Mouse (Mus musculus): ENCODE results near the gene Wnt4. TPM values are rescaled to one million over a fixed set of nuclear protein-coding genes. Genes with fewer than 3 reads are reported as not detected.

Gene Wnt4
- polyA plus RNA-seq, 1 experiment from 2014 or later, result 6.9 TPM

DNA sequence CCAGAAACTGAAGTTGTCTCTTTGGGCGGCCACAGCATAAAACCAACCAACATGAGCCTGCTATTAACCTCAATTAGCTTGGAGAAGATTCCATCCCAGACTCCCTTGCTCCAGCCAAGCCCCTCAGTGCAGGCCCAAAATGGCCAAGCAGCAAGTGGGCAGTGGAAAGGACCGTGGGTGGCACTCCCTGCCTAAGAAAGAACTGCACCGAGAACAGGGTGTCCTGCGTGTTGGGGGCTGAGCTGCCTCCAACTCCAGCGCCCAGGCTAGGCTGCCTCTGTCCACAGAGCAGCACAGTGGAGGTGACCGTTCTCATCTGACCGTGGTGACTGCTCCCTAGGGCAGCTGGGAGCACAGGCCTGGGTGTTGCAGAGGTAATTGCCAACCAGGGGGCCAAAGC is 16.7 kb downstream of the Wnt4 start:
- H3K27ac ChIP-seq, result no peak overlapping the region

DNA sequence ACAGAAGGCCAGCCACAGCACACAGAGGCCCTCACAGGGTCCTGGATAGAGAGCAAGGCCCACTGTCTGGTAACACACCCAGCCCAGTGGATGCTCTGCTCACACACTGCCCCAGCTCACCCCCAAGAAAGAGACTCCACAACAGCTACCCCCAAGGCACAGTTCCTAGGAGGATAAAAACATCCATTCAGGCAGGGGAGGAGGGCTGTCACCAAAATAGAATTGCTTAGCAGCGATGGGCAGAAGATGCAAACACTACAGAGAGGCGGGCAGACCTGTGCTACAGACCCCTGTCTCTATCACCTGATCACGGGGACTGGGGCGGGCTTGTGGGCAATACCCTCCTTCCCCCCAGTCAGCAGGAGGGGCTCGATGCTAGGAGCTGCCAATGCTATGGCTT is 17.2 kb downstream of the Wnt4 start:
- Histone ChIP-seq H3K27me3 (no peaks in the 10 kb centered on the region; the same call in 1 of the 2 replicates), H3K9ac (replicated peaks) (no peak overlapping the region), H3K9me3 (no peaks in the 10 kb centered on the region), H3K36me3 (peaks cover 4% of the 10 kb centered on the region; the same call in 1 of the 2 replicates), H3K4me1 (replicated peaks) (no peaks in the 10 kb centered on the region), H3K4me3 (replicated peaks) (no peak overlapping the region), H3K27ac (no peak overlapping the region), H3K4me2 (no peak overlapping the region)
- ATAC-seq (ENCODE audit: insufficient number of reproducible peaks, insufficient read depth, low FRiP score, low TSS enrichment, low read depth), result no peak
- 63% methylated on average over 5 of the region's 5 CpGs for WGBS

More for the DNA sequence above, 16.7 kb downstream of the Wnt4 start:
- Histone ChIP-seq H3K9me3 (no peaks in the 10 kb centered on the region), H3K9ac (replicated peaks) (no peak overlapping the region; the same call in 1 of the 2 replicates), H3K27me3 (no peaks in the 10 kb centered on the region; the same call in 1 of the 2 replicates), H3K4me3 (replicated peaks) (no peak overlapping the region), H3K36me3 (peaks cover 4% of the 10 kb centered on the region; the same call in 1 of the 2 replicates), H3K4me1 (replicated peaks) (no peaks in the 10 kb centered on the region), H3K4me2 (no peak overlapping the region)
- ATAC-seq (ENCODE audit: insufficient number of reproducible peaks, insufficient read depth, low FRiP score, low TSS enrichment, low read depth), result no peak
- WGBS, result 83% methylated on average over 7 of the region's 7 CpGs

DNA sequence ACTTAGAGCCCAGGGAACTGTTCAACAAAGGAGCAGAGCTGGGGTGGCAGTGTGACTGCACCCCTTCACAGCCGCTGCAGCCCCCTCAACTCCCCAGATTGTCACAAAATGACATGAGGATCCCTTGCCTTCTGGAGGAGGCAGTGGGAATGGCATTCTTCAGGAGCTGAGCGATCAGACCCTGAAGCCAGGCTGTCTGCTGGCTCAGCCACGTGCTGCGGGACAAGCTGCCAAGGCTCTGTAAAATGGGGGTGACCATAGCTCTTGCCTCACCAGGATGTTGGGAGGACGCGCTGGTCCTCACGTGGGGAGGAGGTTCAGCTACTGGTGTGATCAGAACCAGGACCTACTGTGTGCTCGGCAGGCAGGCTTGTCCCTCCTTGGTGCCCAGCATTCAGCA is 17.7 kb downstream of the Wnt4 start:
- H3K9me3 ChIP-seq, result no peaks in the 10 kb centered on the region
- ATAC-seq (ENCODE audit: insufficient number of reproducible peaks, insufficient read depth, low FRiP score, low TSS enrichment, low read depth), result no peak
- no peak overlapping the region for H3K4me3 ChIP-seq (replicated peaks)
- no peaks in the 10 kb centered on the region; the same call in 1 of the 2 replicates for H3K27me3 ChIP-seq
- H3K36me3 ChIP-seq, result peaks cover 4% of the 10 kb centered on the region; the same call in 1 of the 2 replicates
- no peak overlapping the region for H3K4me2 ChIP-seq
- WGBS, result 83% methylated on average over 8 of the region's 8 CpGs
- no peak overlapping the region for H3K9ac ChIP-seq (replicated peaks)
- no peaks in the 10 kb centered on the region for H3K4me1 ChIP-seq (replicated peaks)
- H3K27ac ChIP-seq, result no peak overlapping the region

DNA sequence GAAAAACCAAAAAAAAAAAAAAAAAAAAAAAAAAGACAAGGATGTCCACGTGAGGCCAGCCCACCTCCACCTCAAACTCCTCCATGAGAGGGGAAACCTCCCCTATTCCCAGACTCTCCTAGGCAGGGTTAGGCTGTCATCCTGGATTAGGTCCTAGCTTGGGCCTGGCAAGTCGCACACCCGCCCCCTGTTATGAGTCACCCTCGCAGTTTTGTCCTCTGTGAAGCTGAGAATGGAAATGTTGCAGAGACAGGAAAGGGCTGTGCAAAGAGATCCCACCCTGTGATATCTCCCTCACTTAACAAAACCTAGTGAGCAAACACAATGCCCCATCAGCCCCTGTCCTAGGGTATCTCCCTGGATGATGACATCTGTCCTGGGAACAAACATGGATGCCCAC is 20.3 kb downstream of the Wnt4 start:
- Histone ChIP-seq H3K27ac (no peak overlapping the region), H3K36me3 (peaks cover 4% of the 10 kb centered on the region; the same call in 1 of the 2 replicates), H3K9me3 (no peaks in the 10 kb centered on the region), H3K27me3 (no peaks in the 10 kb centered on the region; the same call in 1 of the 2 replicates), H3K9ac (replicated peaks) (no peak overlapping the region), H3K4me2 (no peak overlapping the region), H3K4me3 (replicated peaks) (no peak overlapping the region), H3K4me1 (replicated peaks) (peaks cover 11% of the 10 kb centered on the region; the same call in 1 of the 2 replicates)
- no peak for ATAC-seq (ENCODE audit: insufficient number of reproducible peaks, insufficient read depth, low FRiP score, low TSS enrichment, low read depth)
- 88% methylated on average over 4 of the region's 4 CpGs for WGBS

DNA sequence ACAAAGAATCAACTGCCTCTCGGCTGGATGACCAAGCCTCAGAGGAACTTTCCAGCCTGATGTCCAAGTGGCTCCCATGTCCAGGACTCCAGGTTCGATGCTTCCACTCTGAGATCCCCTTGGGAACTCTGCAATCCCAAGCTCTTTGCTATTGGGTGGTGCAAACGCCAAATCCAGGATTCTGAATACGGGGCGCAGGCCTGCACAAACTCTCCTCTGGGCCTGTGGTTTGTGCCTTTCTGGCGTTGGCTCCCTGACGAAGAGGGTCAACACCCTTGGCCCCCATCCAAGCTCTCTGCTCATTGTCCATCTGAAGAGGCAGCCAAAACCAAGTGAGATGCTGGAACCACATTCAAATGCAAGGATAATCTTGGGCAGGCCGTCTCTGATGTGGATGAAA is 21.1 kb downstream of the Wnt4 start:
- H3K27me3 ChIP-seq, result no peaks in the 10 kb centered on the region
- H3K9ac ChIP-seq (replicated peaks), result no peak overlapping the region
- no peaks in the 10 kb centered on the region for H3K9me3 ChIP-seq
- no peak overlapping the region for H3K4me3 ChIP-seq (replicated peaks)
- 88% methylated on average over 8 of the region's 8 CpGs for WGBS
- peaks cover 15% of the 10 kb centered on the region; the same call in 1 of the 2 replicates for H3K4me1 ChIP-seq (replicated peaks)
- H3K4me2 ChIP-seq, result no peak overlapping the region
- no peak overlapping the region for H3K27ac ChIP-seq
- H3K36me3 ChIP-seq, result peaks cover 4% of the 10 kb centered on the region; the same call in 1 of the 2 replicates
- ATAC-seq (ENCODE audit: insufficient number of reproducible peaks, insufficient read depth, low FRiP score, low TSS enrichment, low read depth), result no peak

DNA sequence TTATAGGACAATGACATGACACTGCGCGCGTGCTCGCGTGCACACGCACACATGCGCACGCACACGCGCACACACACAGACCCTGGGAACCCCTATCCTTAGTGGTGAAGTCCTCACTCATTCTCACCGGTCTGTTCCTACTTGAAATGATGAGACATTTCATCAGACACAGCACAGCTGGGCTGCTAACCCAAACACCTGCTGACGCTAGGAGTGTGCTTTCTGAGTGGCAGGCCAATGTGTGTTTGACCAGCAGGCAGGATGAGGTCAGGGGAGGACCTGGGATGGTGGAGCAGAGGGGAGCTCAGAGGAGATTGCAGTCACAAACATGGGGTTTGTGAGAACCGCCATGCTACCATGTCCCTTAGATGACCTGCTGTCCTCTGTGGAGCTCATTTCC is 22.9 kb downstream of the Wnt4 start:
- Histone ChIP-seq H3K4me2 (no peak overlapping the region), H3K36me3 (peaks cover 4% of the 10 kb centered on the region; the same call in 1 of the 2 replicates), H3K27me3 (no peaks in the 10 kb centered on the region), H3K9ac (replicated peaks) (no peak overlapping the region), H3K4me1 (replicated peaks) (peaks cover 15% of the 10 kb centered on the region; the same call in 1 of the 2 replicates), H3K9me3 (no peaks in the 10 kb centered on the region), H3K4me3 (replicated peaks) (no peak overlapping the region), H3K27ac (no peak overlapping the region)
- ATAC-seq (ENCODE audit: insufficient number of reproducible peaks, insufficient read depth, low FRiP score, low TSS enrichment, low read depth), result no peak
- 93% methylated on average over 13 of the region's 13 CpGs for WGBS

DNA sequence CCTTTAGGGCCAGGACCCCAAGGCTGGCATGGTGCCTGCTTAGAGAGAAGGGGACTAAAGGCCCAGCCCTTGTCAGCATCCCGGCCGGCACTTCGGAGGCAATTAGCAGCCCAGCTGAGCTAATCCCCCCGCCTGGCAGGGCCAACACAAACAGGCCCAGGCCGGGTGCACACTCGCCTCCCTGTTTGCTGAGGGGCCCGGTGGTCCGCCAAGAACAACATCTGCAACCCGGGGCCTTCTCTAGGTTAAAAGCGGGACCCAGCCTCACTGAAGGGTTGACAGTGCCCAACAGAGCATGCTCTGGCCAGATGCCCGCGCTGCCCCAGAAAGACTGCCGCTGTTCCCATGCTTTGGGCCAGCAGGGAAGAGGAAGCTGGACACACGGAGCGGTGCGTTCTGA is 24.3 kb downstream of the Wnt4 start:
- Histone ChIP-seq H3K4me2 (no peak overlapping the region), H3K9ac (replicated peaks) (no peak overlapping the region), H3K27ac (peak overlapping the region; percentile 17; the same call in 1 of the 2 replicates), H3K27me3 (no peaks in the 10 kb centered on the region), H3K36me3 (no peaks in the 10 kb centered on the region), H3K4me3 (replicated peaks) (no peak overlapping the region), H3K4me1 (replicated peaks) (peaks cover 26% of the 10 kb centered on the region), H3K9me3 (no peaks in the 10 kb centered on the region)
- peak; percentile 27; the same call in 1 of the 2 replicates for ATAC-seq (ENCODE audit: insufficient number of reproducible peaks, insufficient read depth, low FRiP score, low TSS enrichment, low read depth)
- 64% methylated on average over 16 of the region's 16 CpGs for WGBS

DNA sequence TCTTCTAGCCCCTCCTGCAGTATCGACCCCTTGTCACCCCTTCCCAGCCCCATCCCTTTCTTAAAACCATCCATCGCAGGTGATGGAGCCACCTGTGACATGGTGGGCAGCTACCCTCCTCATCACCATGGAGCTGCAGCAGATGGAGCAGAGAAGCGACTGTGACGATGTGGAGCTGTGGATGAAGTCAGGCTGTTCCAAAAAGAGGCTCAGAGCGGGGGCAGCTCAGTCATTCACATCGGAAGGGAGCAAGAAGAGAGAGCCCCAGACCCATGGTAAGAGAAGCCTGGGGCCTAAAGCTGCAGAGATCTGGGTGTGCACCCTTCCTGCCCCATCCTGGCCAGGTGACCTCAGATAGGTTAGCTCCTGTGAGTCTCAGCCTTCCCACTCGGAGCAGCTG is 26.8 kb downstream of the Wnt4 start:
- ATAC-seq (ENCODE audit: insufficient number of reproducible peaks, insufficient read depth, low FRiP score, low TSS enrichment, low read depth), result no peak
- WGBS, result 90% methylated on average over 7 of the region's 7 CpGs
- Histone ChIP-seq H3K36me3 (no peaks in the 10 kb centered on the region), H3K4me1 (replicated peaks) (peaks cover 26% of the 10 kb centered on the region), H3K27me3 (no peaks in the 10 kb centered on the region), H3K9me3 (no peaks in the 10 kb centered on the region), H3K9ac (replicated peaks) (no peak overlapping the region), H3K27ac (no peak overlapping the region), H3K4me3 (replicated peaks) (no peak overlapping the region), H3K4me2 (no peak overlapping the region)

DNA sequence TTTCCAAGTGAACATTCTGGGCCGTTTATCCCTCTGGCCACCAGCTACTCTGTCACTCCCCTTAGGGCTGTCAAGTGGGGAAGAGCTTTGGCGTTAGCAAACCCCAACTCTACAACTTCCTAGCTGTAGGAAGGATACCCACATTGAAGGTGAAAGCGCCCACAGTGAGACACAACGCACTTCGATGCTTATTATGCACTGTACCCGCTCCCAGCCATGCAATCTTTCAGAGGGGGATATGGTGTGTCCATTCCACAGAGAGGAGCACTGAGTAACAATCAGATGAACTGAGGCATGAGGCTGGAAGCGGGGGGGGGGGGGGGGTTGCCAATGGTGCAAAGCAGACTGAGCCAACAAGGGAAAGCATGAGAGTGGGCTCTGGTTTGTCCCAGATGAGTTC is 27.8 kb downstream of the Wnt4 start:
- no peak overlapping the region for H3K27ac ChIP-seq
- H3K9me3 ChIP-seq, result no peaks in the 10 kb centered on the region
- no peaks in the 10 kb centered on the region for H3K27me3 ChIP-seq
- no peak overlapping the region for H3K9ac ChIP-seq (replicated peaks)
- H3K4me3 ChIP-seq (replicated peaks), result no peak overlapping the region
- no peak overlapping the region for H3K4me2 ChIP-seq
- no peaks in the 10 kb centered on the region for H3K36me3 ChIP-seq
- 85% methylated on average over 7 of the region's 7 CpGs for WGBS
- H3K4me1 ChIP-seq (replicated peaks), result peaks cover 26% of the 10 kb centered on the region
- no peak for ATAC-seq (ENCODE audit: insufficient number of reproducible peaks, insufficient read depth, low FRiP score, low TSS enrichment, low read depth)

DNA sequence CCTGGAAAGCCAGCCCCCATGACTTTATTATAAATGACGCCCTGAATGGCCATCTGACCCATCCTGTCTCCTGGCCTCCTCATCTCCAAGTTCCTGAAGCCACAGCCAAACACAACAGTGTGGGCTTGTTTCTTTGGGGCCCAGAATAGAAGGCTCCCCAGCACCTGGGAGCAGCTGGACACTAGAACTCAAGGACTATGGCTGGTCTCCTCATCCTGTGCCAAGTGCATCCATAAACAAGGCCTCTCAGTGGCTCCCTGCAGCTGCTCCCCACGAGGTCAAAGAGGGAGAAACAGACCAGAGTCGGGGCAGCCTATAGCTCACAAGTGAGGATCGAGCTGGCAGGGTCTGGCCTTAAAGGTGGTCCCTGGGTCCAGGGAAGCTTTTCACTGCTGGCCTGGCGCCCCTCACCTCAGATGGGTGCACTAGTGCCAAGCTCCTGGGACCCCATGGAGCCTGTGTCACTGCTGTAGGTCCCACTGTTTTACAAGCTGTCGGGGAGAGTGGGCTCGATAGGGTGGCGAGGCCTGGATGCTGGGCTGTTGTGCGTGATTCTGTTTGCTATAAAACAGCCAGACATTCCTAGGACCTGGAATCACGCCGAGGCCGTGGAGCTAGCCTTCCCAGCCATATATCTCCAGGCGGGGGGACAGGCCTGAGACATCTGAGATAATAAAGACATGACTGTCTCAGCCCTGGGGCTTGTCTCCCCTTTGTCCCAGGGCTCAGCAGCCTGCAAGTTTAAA is 28.7 kb downstream of the Wnt4 start:
- no peak for ATAC-seq (ENCODE audit: insufficient number of reproducible peaks, insufficient read depth, low FRiP score, low TSS enrichment, low read depth)
- no peak overlapping the region for H3K4me3 ChIP-seq (replicated peaks)
- H3K27me3 ChIP-seq, result no peaks in the 10 kb centered on the region
- 42% methylated on average over 13 of the region's 13 CpGs for WGBS
- H3K27ac ChIP-seq, result peak overlapping the region; percentile 62; the same call in 1 of the 2 replicates
- 0 out of 2 replicates have a peak overlapping the region, but pooled peaks have one; percentile 8 for H3K9ac ChIP-seq (replicated peaks)
- H3K4me2 ChIP-seq, result no peak overlapping the region
- no peaks in the 10 kb centered on the region for H3K9me3 ChIP-seq
- peaks cover 26% of the 10 kb centered on the region for H3K4me1 ChIP-seq (replicated peaks)
- peaks cover 8% of the 10 kb centered on the region; the same call in 1 of the 2 replicates for H3K36me3 ChIP-seq

DNA sequence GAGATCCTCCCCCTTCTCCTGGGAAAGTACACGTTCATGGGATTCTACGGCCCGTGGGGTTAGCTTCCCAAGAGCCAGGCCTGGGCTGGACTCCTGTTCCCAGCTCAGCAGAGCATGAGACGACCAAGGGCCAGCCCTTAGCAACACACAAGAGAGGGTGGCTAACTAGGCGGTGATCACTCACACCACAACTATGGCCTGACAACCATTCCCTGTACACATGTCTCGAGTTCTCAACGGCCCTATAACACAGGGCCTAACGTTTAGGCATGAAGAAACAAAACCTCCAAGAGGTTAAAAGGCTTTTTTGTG is 29.2 kb downstream of the Wnt4 start:
- H3K4me2 ChIP-seq, result no peak overlapping the region
- peak overlapping the region; percentile 62; the same call in 1 of the 2 replicates for H3K27ac ChIP-seq
- no peaks in the 10 kb centered on the region for H3K27me3 ChIP-seq
- peaks cover 11% of the 10 kb centered on the region; the same call in 1 of the 2 replicates for H3K36me3 ChIP-seq
- H3K9me3 ChIP-seq, result no peaks in the 10 kb centered on the region
- ATAC-seq (ENCODE audit: insufficient number of reproducible peaks, insufficient read depth, low FRiP score, low TSS enrichment, low read depth), result no peak
- no peak overlapping the region for H3K4me3 ChIP-seq (replicated peaks)
- H3K4me1 ChIP-seq (replicated peaks), result peaks cover 24% of the 10 kb centered on the region
- WGBS, result 56% methylated on average over 8 of the region's 8 CpGs
- H3K9ac ChIP-seq (replicated peaks), result 0 out of 2 replicates have a peak overlapping the region, but pooled peaks have one; percentile 8

Data from limb, embryonic 12.5 days (tissue).